Mouse (Mus musculus) thymus, adult 2 months (tissue): ENCODE results near the gene Pdcd4.

Source experiments
- CTCF ChIP-seq: fragments of 200-500 bp; IDR thresholded peaks from 2 replicates; pipeline ENCODE4 v1.5.1; 2012; ENCODE audit warnings: mild to moderate bottlenecking, control low read depth, low read length, moderate library complexity, borderline replicate concordance; ENCODE audit not compliant: control insufficient read depth, poor library complexity, insufficient read depth; ENCODE audit errors: extremely low read depth
- POLR2A ChIP-seq: fragments of 200-500 bp; IDR thresholded peaks from 2 replicates; pipeline ENCODE4 v1.6.1; 2012; ENCODE audit warnings: mild to moderate bottlenecking, low read length, control low read depth, moderate library complexity; ENCODE audit not compliant: control insufficient read depth, poor library complexity, insufficient read depth; ENCODE audit errors: extremely low read depth

DNA sequence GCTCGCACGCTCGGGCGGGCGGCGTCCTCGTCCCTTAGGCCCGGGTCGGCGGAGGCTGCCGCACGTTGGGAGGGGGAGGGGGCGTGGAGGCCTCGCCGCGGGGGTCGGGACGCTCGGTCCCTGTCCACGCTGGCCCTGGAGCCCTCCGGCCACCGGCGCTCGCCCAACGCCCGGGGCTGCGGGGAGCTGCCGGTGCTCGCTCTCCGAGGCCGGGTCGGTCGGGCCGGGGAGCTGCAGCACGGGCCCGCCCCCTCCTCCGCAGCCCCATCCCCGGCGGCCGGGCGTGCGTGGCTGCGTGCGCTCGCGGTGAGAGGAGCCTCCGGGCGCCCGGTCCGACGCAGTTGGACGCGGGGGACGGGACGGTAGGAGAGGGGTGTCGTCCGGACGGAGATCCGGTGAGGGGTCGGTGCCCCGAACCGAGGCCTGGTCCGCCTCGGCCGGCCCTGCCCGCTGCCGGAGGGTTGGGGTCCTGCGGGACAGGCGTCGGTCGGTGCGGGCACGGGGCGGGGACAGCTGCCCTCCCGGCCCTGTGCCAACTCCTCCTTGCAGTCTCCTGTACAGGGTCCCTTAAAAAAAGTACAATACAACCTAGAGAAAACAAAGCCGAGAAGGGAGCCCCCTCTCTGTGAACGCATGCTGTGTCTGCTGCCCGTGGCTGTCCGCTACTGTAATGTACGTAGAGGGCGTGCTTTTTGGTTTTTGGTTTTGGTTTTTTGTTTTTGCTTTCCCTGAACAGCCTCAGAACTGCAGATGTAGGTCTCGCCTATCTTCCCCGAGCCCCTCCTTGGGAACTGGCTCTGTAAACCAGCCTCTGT, 11.7 kb downstream of the Pdcd4 start:
- no peak for TF ChIP-seq POLR2A
- 0 out of 2 replicates have a peak, but pooled peaks have one; percentile 41 for TF ChIP-seq CTCF
